Mouse (Mus musculus) embryonic facial prominence, embryonic 11.5 days (tissue): ENCODE measurements at regions not wholly inside any gene's neighbourhood (a gene's known extent, or its start where the extent isn't known, plus 50 kb on each side); places are given as distances from the start of the nearest gene placed in this dataset.

Experiments
- ATAC-seq: fragments of 200-750 bp; cut with Nextera tagmentation; replicated peaks from 2 replicates; pipeline ENCODE4 v1.8.0; 2017; ENCODE audit warnings: low read depth; ENCODE audit not compliant: insufficient number of reproducible peaks, low FRiP score, low TSS enrichment
- DNase-seq: peaks from one replicate; pipeline ENCODE4 v3.0.0-alpha.2; 2015; ENCODE audit warnings: low spot score
- H3K27ac ChIP-seq: fragments of 300-500 bp; sonication (generic); replicated peaks from 2 replicates; pipeline ENCODE4 v1.5.1; 2014; ENCODE audit warnings: mild to moderate bottlenecking, low read depth, low read length, control low read depth
- H3K27me3 ChIP-seq: fragments of 300-500 bp; sonication (generic); 2 replicates; pipeline ENCODE4 v1.6.1; 2014; ENCODE audit warnings: mild to moderate bottlenecking, low read length, moderate library complexity, mixed read lengths; ENCODE audit not compliant: control insufficient read depth, insufficient read depth
- H3K36me3 ChIP-seq: fragments of 300-500 bp; sonication (generic); replicated peaks from 2 replicates; pipeline ENCODE4 v1.6.1; 2014; ENCODE audit warnings: low read depth, mild to moderate bottlenecking, low read length, moderate library complexity, mixed read lengths; ENCODE audit not compliant: control insufficient read depth, insufficient read depth
- H3K4me1 ChIP-seq: fragments of 300-500 bp; sonication (generic); 2 replicates; pipeline ENCODE4 v1.6.1; 2014; ENCODE audit warnings: low read length, mixed read lengths; ENCODE audit not compliant: control insufficient read depth, insufficient read depth
- H3K4me2 ChIP-seq: fragments of 300-500 bp; sonication (generic); 2 replicates; pipeline ENCODE4 v1.6.1; 2014; ENCODE audit warnings: low read depth, mild to moderate bottlenecking, control low read depth, low read length, moderate library complexity
- H3K4me3 ChIP-seq: fragments of 300-500 bp; sonication (generic); 2 replicates; pipeline ENCODE4 v1.5.1; 2014; ENCODE audit warnings: low read depth, low read length, control low read depth
- H3K9ac ChIP-seq: fragments of 300-500 bp; sonication (generic); replicated peaks from 2 replicates; pipeline ENCODE4 v1.6.1; 2014; ENCODE audit warnings: mild to moderate bottlenecking, control low read depth, low read length
- H3K9me3 ChIP-seq: fragments of 300-500 bp; sonication (generic); replicated peaks from 2 replicates; pipeline ENCODE4 v1.6.1; 2016; ENCODE audit warnings: mild to moderate bottlenecking, low read length, inconsistent platforms, mixed read lengths; ENCODE audit not compliant: control insufficient read depth
- WGBS: fragments of 180-500 bp; shearing (Covaris S2); extraction: QIAGEN DNeasy Blood & Tissue Kit; methylation state at CpG from one replicate; pipeline ENCODE4 v1.1.7; 2014; 5-methylcytosine and 5-hydroxymethylcytosine counted together

- no peak for ATAC-seq
- WGBS = 77% methylated on average over 6 of the region's 6 CpGs
Observed at GRCm38 (mm10) chr7:67451157-67451793, 78.6 kb upstream of the Mef2a start.

GRCm38 (mm10) chr7:67446606-67447005 is 73.9 kb upstream of the Mef2a start:
- 79% methylated on average over 9 of the region's 9 CpGs for WGBS
- Histone ChIP-seq H3K4me2 (no peak overlapping the region), H3K4me3 (no peak overlapping the region), H3K4me1 (no peaks in the 10 kb centered on the region; the same call in 1 of the 2 replicates), H3K9ac (no peak overlapping the region), H3K27ac (no peak overlapping the region), H3K36me3 (no peaks in the 10 kb centered on the region), H3K27me3 (no peaks in the 10 kb centered on the region), H3K9me3 (no peaks in the 10 kb centered on the region)
- ATAC-seq = no peak
- no peak for DNase-seq

More at GRCm38 (mm10) chr7:67451157-67451793, 78.6 kb upstream of the Mef2a start:
- H3K4me2 ChIP-seq = no peak overlapping the region
- H3K4me3 ChIP-seq = no peak overlapping the region
- no peak overlapping the region for H3K9ac ChIP-seq
- H3K27ac ChIP-seq = no peak overlapping the region
- H3K27me3 ChIP-seq = no peaks in the 10 kb centered on the region
- DNase-seq = no peak
- no peaks in the 10 kb centered on the region; the same call in 1 of the 2 replicates for H3K4me1 ChIP-seq
- no peaks in the 10 kb centered on the region for H3K9me3 ChIP-seq
- no peaks in the 10 kb centered on the region for H3K36me3 ChIP-seq

DNA sequence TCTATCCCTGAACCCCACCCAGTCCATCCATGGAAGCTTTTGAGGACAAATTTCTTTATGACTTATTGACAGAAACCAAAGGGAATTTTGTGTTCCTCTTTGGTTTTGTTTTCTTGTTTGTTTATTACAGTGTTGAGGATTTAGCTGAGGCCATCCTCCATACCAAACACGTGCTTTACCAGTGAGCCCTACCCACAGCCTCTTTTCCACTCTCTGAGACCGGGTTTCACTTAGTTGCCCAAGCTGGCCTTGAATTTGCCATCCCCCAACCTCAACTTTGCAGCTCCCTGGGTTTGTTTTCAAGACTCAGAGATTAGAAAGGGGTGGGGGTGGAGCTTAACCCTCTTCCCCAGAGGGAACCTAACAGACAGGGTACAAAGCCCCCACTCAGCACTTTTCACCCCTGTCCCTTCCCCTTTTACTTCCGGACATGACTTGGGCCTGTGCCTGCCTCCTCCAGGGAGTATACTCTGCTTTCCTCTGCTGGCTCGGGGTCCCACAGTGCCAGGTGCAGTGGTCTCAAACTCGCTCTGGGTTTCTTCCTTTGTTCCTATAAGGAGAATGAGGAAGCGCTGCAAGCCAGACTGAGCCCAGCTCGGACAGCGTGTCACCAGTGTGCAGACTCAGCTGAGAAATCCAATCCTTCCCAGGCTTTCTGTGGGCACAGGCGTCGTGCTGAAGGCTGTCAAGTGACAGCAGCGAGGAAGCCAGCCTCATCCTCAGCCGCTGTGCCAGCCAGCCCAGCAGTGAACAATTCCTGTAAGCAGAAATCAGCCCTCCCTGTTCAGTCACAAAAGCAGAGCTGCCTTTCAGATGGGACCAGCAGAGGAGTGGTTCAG is 72.8 kb upstream of the Mef2a start:
- Histone ChIP-seq H3K9me3 (no peaks in the 10 kb centered on the region), H3K36me3 (no peaks in the 10 kb centered on the region), H3K4me1 (no peaks in the 10 kb centered on the region; the same call in 1 of the 2 replicates), H3K9ac (peak overlapping the region; percentile 33), H3K4me3 (no peak overlapping the region), H3K27ac (no peak overlapping the region), H3K4me2 (no peak overlapping the region), H3K27me3 (no peaks in the 10 kb centered on the region)
- WGBS = 17% methylated on average over 12 of the region's 12 CpGs
- DNase-seq = no peak
- ATAC-seq = peak; percentile 42

GRCm38 (mm10) chr7:67444523-67444942 is 71.9 kb upstream of the Mef2a start:
- Histone ChIP-seq H3K27ac (no peak overlapping the region), H3K9ac (no peak overlapping the region), H3K36me3 (no peaks in the 10 kb centered on the region), H3K4me1 (no peaks in the 10 kb centered on the region; the same call in 1 of the 2 replicates), H3K4me3 (no peak overlapping the region), H3K27me3 (no peaks in the 10 kb centered on the region), H3K4me2 (no peak overlapping the region), H3K9me3 (no peaks in the 10 kb centered on the region)
- 46% methylated on average over 3 of the region's 3 CpGs for WGBS
- ATAC-seq (0 out of 2 replicates have a peak, but pooled peaks have one; percentile 34), DNase-seq (peak; percentile 37)

DNA sequence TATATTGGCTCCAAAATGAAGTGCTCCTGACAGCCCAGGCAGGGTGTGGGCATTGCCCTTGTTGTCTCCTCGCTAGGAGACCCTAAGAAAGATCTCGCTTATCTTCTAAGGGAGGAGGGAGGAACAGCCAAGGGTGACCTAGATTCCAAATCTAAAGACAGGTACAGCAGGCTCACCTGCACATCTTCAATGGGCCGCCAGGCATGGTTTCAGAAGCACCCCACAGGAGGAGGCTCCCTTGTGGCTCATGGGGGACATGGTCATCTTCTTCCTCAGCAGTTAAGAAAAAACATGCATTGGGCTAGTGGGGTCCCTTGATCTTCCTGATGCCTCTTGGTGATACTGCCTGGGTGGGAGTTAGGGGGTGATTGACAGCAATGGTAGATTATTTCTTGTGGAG is 71.0 kb upstream of the Mef2a start:
- DNase-seq = no peak
- Histone ChIP-seq H3K9ac (no peak overlapping the region), H3K36me3 (no peaks in the 10 kb centered on the region), H3K27ac (no peak overlapping the region), H3K27me3 (no peaks in the 10 kb centered on the region), H3K4me3 (no peak overlapping the region), H3K4me2 (no peak overlapping the region), H3K4me1 (no peaks in the 10 kb centered on the region; the same call in 1 of the 2 replicates), H3K9me3 (no peaks in the 10 kb centered on the region)
- 86% methylated on average over 3 of the region's 3 CpGs for WGBS
- ATAC-seq = no peak

GRCm38 (mm10) chr7:67443001-67443555 is 70.4 kb upstream of the Mef2a start:
- Histone ChIP-seq H3K27me3 (no peaks in the 10 kb centered on the region), H3K4me3 (no peak overlapping the region), H3K9ac (peak overlapping the region; percentile 27; the same call in 1 of the 2 replicates), H3K4me1 (no peaks in the 10 kb centered on the region; the same call in 1 of the 2 replicates), H3K9me3 (no peaks in the 10 kb centered on the region), H3K36me3 (no peaks in the 10 kb centered on the region), H3K4me2 (no peak overlapping the region; the same call in 1 of the 2 replicates), H3K27ac (peak overlapping the region; percentile 22)
- no peak for ATAC-seq
- 37% methylated on average over 12 of the region's 12 CpGs for WGBS
- DNase-seq = peak; percentile 34

DNA sequence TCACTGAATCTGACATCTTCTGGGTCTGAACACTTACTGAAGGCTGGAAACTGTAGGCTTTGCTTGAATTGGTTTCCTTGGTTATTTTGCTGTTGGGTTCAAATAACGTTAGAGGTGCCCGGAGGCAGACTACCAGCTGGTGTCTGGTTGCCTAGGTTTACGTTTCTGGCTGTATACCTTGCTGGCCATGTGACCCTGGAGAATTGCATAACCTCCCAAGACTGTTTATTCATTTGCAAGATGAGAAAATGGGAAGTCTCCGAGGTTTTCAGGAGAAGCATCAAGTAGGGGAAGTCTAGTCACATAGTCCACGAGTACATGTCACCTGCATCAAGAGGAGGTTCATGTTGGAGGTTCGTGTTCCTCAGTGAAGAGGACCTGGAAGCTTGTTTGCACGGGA is 69.6 kb upstream of the Mef2a start:
- ATAC-seq (no peak), DNase-seq (no peak)
- Histone ChIP-seq H3K27me3 (no peaks in the 10 kb centered on the region), H3K36me3 (no peaks in the 10 kb centered on the region), H3K4me2 (no peak overlapping the region), H3K9ac (no peak overlapping the region), H3K27ac (no peak overlapping the region), H3K9me3 (no peaks in the 10 kb centered on the region), H3K4me1 (no peaks in the 10 kb centered on the region; the same call in 1 of the 2 replicates), H3K4me3 (no peak overlapping the region)
- WGBS = 58% methylated on average over 7 of the region's 7 CpGs

GRCm38 (mm10) chr7:67440806-67441205 is 68.1 kb upstream of the Mef2a start:
- H3K4me2 ChIP-seq = no peak overlapping the region
- no peaks in the 10 kb centered on the region for H3K36me3 ChIP-seq
- no peaks in the 10 kb centered on the region for H3K9me3 ChIP-seq
- ATAC-seq (no peak), DNase-seq (no peak)
- no peaks in the 10 kb centered on the region for H3K27me3 ChIP-seq
- H3K4me1 ChIP-seq = no peaks in the 10 kb centered on the region
- no peak overlapping the region for H3K27ac ChIP-seq
- no peak overlapping the region for H3K4me3 ChIP-seq
- WGBS = 96% methylated on average over 8 of the region's 8 CpGs
- no peak overlapping the region for H3K9ac ChIP-seq
